Mouse (Mus musculus) 3134 (cell line): ENCODE data around the gene Sall1.

Source experiments
- DNase-seq: peaks from one replicate; pipeline ENCODE4 v3.0.0-alpha.2; 2011; ENCODE audit warnings: low spot score; ENCODE audit not compliant: insufficient read length; ENCODE audit errors: extremely low read depth

The Sall1 gene

GRCm38 (mm10) chr8:89039890-89040289 lies 4.1 kb downstream of the Sall1 start:
- DNase-seq, result no peak

GRCm38 (mm10) chr8:89038920-89039319 lies 5.0 kb downstream of the Sall1 start:
- no peak for DNase-seq

- DNase-seq, result no peak
Observed at GRCm38 (mm10) chr8:89037536-89038236, 6.3 kb downstream of the Sall1 start.

GRCm38 (mm10) chr8:89032412-89032811 lies 11.6 kb downstream of the Sall1 start:
- DNase-seq, result no peak

GRCm38 (mm10) chr8:89028156-89028555 lies 15.8 kb downstream of the Sall1 start:
- no peak for DNase-seq

- no peak for DNase-seq
Observed at GRCm38 (mm10) chr8:89026139-89026520, 17.8 kb downstream of the Sall1 start.

- no peak for DNase-seq
Observed at GRCm38 (mm10) chr8:89025281-89026138, 18.5 kb downstream of the Sall1 start.

GRCm38 (mm10) chr8:89024796-89025195 lies 19.2 kb downstream of the Sall1 start:
- no peak for DNase-seq

- peak; percentile 50 for DNase-seq
Observed at GRCm38 (mm10) chr8:89021139-89021538, 22.8 kb downstream of the Sall1 start.

- DNase-seq, result no peak
Observed at GRCm38 (mm10) chr8:89017891-89018290, 26.1 kb downstream of the Sall1 start.

GRCm38 (mm10) chr8:89016465-89017070 lies 27.4 kb downstream of the Sall1 start:
- DNase-seq, result no peak

GRCm38 (mm10) chr8:89015539-89015938 lies 28.4 kb downstream of the Sall1 start:
- DNase-seq, result peak; percentile 67

- no peak for DNase-seq
Observed at GRCm38 (mm10) chr8:89012853-89013534, 31.0 kb downstream of the Sall1 start.

GRCm38 (mm10) chr8:89012024-89012712 lies 31.8 kb downstream of the Sall1 start:
- DNase-seq, result no peak

- DNase-seq, result no peak
Observed at GRCm38 (mm10) chr8:89008784-89009183, 35.2 kb downstream of the Sall1 start.

- DNase-seq, result no peak
Observed at GRCm38 (mm10) chr8:89007114-89007513, 36.8 kb downstream of the Sall1 start.

- DNase-seq, result no peak
Observed at GRCm38 (mm10) chr8:89006426-89006825, 37.5 kb downstream of the Sall1 start.

GRCm38 (mm10) chr8:89005797-89006196 lies 38.2 kb downstream of the Sall1 start:
- no peak for DNase-seq

GRCm38 (mm10) chr8:89004041-89004440 lies 39.9 kb downstream of the Sall1 start:
- DNase-seq, result no peak

GRCm38 (mm10) chr8:89003336-89003896 lies 40.5 kb downstream of the Sall1 start:
- no peak for DNase-seq
